Mouse (Mus musculus): Measurements from ENCODE around the gene Cask. TPM values are rescaled to one million over a fixed set of nuclear protein-coding genes. Genes with fewer than 3 reads are reported as not detected.

Gene Cask
- polyA plus RNA-seq, 1 experiment from 2014 or later, result 7.7 TPM

GRCm38 (mm10) chrX:13606741-13607140, 244.4 kb downstream of the Cask start:
- H3K9ac ChIP-seq (ENCODE audit: low read depth, low read length), result no peak overlapping the region
- WGBS (ENCODE audit: insufficient replicate concordance), result 42% methylated on average over 3 of the region's 3 CpGs
- H3K27ac ChIP-seq (ENCODE audit: low read depth, low read length), result no peak overlapping the region
- H3K4me1 ChIP-seq (ENCODE audit: control insufficient read depth, insufficient read depth, low read length), result no peaks in the 10 kb centered on the region
- H3K4me2 ChIP-seq, result no peak overlapping the region
- no peaks in the 10 kb centered on the region for H3K27me3 ChIP-seq (ENCODE audit: control insufficient read depth, insufficient read depth, low read length)
- H3K9me3 ChIP-seq (replicated peaks; ENCODE audit: control insufficient read depth, low read length), result no peaks in the 10 kb centered on the region
- no peaks in the 10 kb centered on the region for H3K36me3 ChIP-seq (ENCODE audit: control insufficient read depth, insufficient read depth, low read length)
- no peak overlapping the region for H3K4me3 ChIP-seq (ENCODE audit: low read depth, low read length)
- no peak for ATAC-seq (replicated peaks; ENCODE audit: insufficient number of reproducible peaks, low FRiP score, low TSS enrichment)

DNA sequence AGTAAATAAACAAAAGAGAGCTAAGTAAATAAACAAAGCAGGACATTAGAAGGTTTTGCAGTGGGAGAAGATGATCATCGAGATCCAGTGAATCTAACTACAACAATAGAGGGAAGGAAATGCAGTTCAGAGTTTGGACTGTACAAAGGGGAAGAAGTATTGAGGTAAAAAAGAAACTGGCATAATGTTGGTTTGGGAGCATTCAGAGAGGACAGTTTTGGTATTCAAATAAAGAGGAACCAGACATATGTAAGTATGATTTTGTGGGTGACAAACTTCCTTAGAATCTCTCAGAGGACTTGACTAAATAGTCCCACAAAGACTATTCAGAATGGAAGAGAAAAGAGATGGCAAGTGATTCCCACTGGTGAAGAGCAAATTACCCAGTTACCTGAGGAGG, 251.2 kb downstream of the Cask start:
- WGBS (ENCODE audit: insufficient replicate concordance), result 45% methylated on average over 1 of the region's 1 CpGs
- Histone ChIP-seq H3K27me3 (ENCODE audit: control insufficient read depth, insufficient read depth, low read length) (no peaks in the 10 kb centered on the region), H3K27ac (ENCODE audit: low read depth, low read length) (no peak overlapping the region), H3K9ac (ENCODE audit: low read depth, low read length) (no peak overlapping the region), H3K4me3 (ENCODE audit: low read depth, low read length) (no peak overlapping the region), H3K36me3 (ENCODE audit: control insufficient read depth, insufficient read depth, low read length) (no peaks in the 10 kb centered on the region), H3K4me2 (no peak overlapping the region), H3K4me1 (ENCODE audit: control insufficient read depth, insufficient read depth, low read length) (no peaks in the 10 kb centered on the region), H3K9me3 (replicated peaks; ENCODE audit: control insufficient read depth, low read length) (no peaks in the 10 kb centered on the region)
- no peak for ATAC-seq (replicated peaks; ENCODE audit: insufficient number of reproducible peaks, low FRiP score, low TSS enrichment)

GRCm38 (mm10) chrX:13599373-13599772, 251.8 kb downstream of the Cask start:
- H3K27me3 ChIP-seq (ENCODE audit: control insufficient read depth, insufficient read depth, low read length), result no peaks in the 10 kb centered on the region
- no peak overlapping the region for H3K9ac ChIP-seq (ENCODE audit: low read depth, low read length)
- H3K4me3 ChIP-seq (ENCODE audit: low read depth, low read length), result no peak overlapping the region
- whole genome bisulfite sequencing (ENCODE audit: insufficient replicate concordance), result 62% methylated on average over 2 of the region's 2 CpGs
- ATAC-seq (replicated peaks; ENCODE audit: insufficient number of reproducible peaks, low FRiP score, low TSS enrichment), result no peak
- no peak overlapping the region for H3K27ac ChIP-seq (ENCODE audit: low read depth, low read length)
- H3K9me3 ChIP-seq (replicated peaks; ENCODE audit: control insufficient read depth, low read length), result no peaks in the 10 kb centered on the region
- no peaks in the 10 kb centered on the region for H3K4me1 ChIP-seq (ENCODE audit: control insufficient read depth, insufficient read depth, low read length)
- H3K36me3 ChIP-seq (ENCODE audit: control insufficient read depth, insufficient read depth, low read length), result no peaks in the 10 kb centered on the region
- H3K4me2 ChIP-seq, result no peak overlapping the region

DNA sequence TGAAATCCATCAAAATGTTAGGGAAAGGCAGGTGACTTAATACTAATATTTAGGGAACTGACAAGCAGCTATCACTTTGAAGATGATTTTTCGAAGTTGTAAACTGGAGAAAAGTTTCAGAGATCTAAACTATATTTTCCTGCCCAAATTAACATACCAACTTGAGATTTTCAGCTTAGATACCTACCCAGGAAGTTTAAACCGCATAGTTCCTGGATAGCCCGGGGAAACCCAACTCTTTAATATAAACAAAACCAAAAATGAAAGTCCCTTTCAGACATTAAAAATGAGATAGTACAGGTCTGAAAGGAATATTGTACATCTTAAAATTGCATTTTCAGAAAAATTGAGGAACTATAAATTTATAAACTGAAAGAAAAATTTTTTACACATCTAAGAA, 273.5 kb downstream of the Cask start:
- WGBS (ENCODE audit: insufficient replicate concordance), result 77% methylated on average over 3 of the region's 3 CpGs
- H3K27me3 ChIP-seq (ENCODE audit: control insufficient read depth, insufficient read depth, low read length), result no peaks in the 10 kb centered on the region
- H3K27ac ChIP-seq (ENCODE audit: low read depth, low read length), result no peak overlapping the region
- H3K4me2 ChIP-seq, result no peak overlapping the region
- ATAC-seq (replicated peaks; ENCODE audit: insufficient number of reproducible peaks, low FRiP score, low TSS enrichment), result no peak
- H3K4me1 ChIP-seq (ENCODE audit: control insufficient read depth, insufficient read depth, low read length), result no peaks in the 10 kb centered on the region
- H3K36me3 ChIP-seq (ENCODE audit: control insufficient read depth, insufficient read depth, low read length), result no peaks in the 10 kb centered on the region
- no peaks in the 10 kb centered on the region for H3K9me3 ChIP-seq (replicated peaks; ENCODE audit: control insufficient read depth, low read length)
- H3K9ac ChIP-seq (ENCODE audit: low read depth, low read length), result no peak overlapping the region
- H3K4me3 ChIP-seq (ENCODE audit: low read depth, low read length), result no peak overlapping the region

DNA sequence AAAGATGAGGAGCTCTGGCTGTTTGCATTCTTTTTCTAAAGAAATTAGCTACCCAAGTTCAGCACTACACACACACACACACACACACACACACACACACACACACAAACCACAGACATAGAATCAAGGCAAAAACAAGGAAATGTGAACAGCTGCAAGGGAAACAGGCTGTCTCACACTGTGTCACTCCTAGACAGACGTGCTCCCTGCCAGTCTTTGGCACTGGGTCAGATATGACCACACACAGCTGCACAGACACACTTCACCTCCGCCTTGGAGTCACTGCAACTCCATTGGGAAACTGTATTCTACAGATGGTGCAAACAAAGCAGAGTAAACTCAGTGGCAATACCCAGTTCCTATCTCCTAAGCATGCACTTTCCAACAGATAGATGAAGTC, 274.6 kb downstream of the Cask start:
- 71% methylated on average over 2 of the region's 2 CpGs for WGBS (ENCODE audit: insufficient replicate concordance)

GRCm38 (mm10) chrX:13574872-13575271, 276.3 kb downstream of the Cask start:
- no peak for ATAC-seq (replicated peaks; ENCODE audit: insufficient number of reproducible peaks, low FRiP score, low TSS enrichment)

More for the DNA sequence above, 274.6 kb downstream of the Cask start:
- Histone ChIP-seq H3K27ac (ENCODE audit: low read depth, low read length) (no peak overlapping the region), H3K9me3 (replicated peaks; ENCODE audit: control insufficient read depth, low read length) (no peaks in the 10 kb centered on the region), H3K4me2 (no peak overlapping the region), H3K27me3 (ENCODE audit: control insufficient read depth, insufficient read depth, low read length) (no peaks in the 10 kb centered on the region), H3K9ac (ENCODE audit: low read depth, low read length) (no peak overlapping the region), H3K4me1 (ENCODE audit: control insufficient read depth, insufficient read depth, low read length) (no peaks in the 10 kb centered on the region), H3K36me3 (ENCODE audit: control insufficient read depth, insufficient read depth, low read length) (no peaks in the 10 kb centered on the region), H3K4me3 (ENCODE audit: low read depth, low read length) (no peak overlapping the region)
- ATAC-seq (replicated peaks; ENCODE audit: insufficient number of reproducible peaks, low FRiP score, low TSS enrichment), result no peak

DNA sequence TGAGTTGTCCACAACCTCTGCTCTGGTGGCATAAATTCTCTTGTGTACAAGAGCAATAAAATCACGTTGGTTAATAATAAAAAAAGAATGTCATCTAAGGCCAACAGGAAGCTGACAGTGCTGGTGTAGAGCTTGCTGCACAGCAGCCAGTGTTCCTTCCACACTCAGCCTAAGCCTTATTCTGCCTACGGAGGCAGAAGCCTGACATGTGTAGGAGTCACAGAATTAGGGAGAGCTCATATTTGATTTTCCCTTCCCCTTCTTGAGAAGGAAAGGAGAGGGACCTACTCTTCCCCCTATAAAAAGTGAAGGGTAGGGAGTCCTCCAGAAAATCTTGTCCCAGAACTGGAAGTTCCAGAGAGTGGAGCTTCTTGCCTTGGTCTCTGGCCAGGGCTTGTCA, 276.9 kb downstream of the Cask start:
- H3K4me2 ChIP-seq, result no peak overlapping the region
- no peaks in the 10 kb centered on the region for H3K9me3 ChIP-seq (replicated peaks; ENCODE audit: control insufficient read depth, low read length)
- ATAC-seq (replicated peaks; ENCODE audit: insufficient number of reproducible peaks, low FRiP score, low TSS enrichment), result no peak
- no peak overlapping the region for H3K27ac ChIP-seq (ENCODE audit: low read depth, low read length)
- H3K27me3 ChIP-seq (ENCODE audit: control insufficient read depth, insufficient read depth, low read length), result no peaks in the 10 kb centered on the region
- H3K36me3 ChIP-seq (ENCODE audit: control insufficient read depth, insufficient read depth, low read length), result no peaks in the 10 kb centered on the region
- H3K9ac ChIP-seq (ENCODE audit: low read depth, low read length), result no peak overlapping the region
- 71% methylated on average over 2 of the region's 2 CpGs for whole genome bisulfite sequencing (ENCODE audit: insufficient replicate concordance)
- H3K4me3 ChIP-seq (ENCODE audit: low read depth, low read length), result no peak overlapping the region
- no peaks in the 10 kb centered on the region for H3K4me1 ChIP-seq (ENCODE audit: control insufficient read depth, insufficient read depth, low read length)

More at GRCm38 (mm10) chrX:13574872-13575271, 276.3 kb downstream of the Cask start:
- Histone ChIP-seq H3K9ac (ENCODE audit: low read depth, low read length) (no peak overlapping the region), H3K27ac (ENCODE audit: low read depth, low read length) (no peak overlapping the region), H3K4me2 (no peak overlapping the region), H3K36me3 (ENCODE audit: control insufficient read depth, insufficient read depth, low read length) (no peaks in the 10 kb centered on the region), H3K9me3 (replicated peaks; ENCODE audit: control insufficient read depth, low read length) (no peaks in the 10 kb centered on the region), H3K27me3 (ENCODE audit: control insufficient read depth, insufficient read depth, low read length) (no peaks in the 10 kb centered on the region), H3K4me1 (ENCODE audit: control insufficient read depth, insufficient read depth, low read length) (no peaks in the 10 kb centered on the region), H3K4me3 (ENCODE audit: low read depth, low read length) (no peak overlapping the region)
- WGBS (ENCODE audit: insufficient replicate concordance), result 89% methylated on average over 3 of the region's 3 CpGs

GRCm38 (mm10) chrX:13554504-13554903, 296.7 kb downstream of the Cask start:
- no peaks in the 10 kb centered on the region for H3K36me3 ChIP-seq (ENCODE audit: control insufficient read depth, insufficient read depth, low read length)
- no peak overlapping the region for H3K9ac ChIP-seq (ENCODE audit: low read depth, low read length)
- H3K4me1 ChIP-seq (ENCODE audit: control insufficient read depth, insufficient read depth, low read length), result no peaks in the 10 kb centered on the region
- no peaks in the 10 kb centered on the region for H3K27me3 ChIP-seq (ENCODE audit: control insufficient read depth, insufficient read depth, low read length)
- H3K27ac ChIP-seq (ENCODE audit: low read depth, low read length), result no peak overlapping the region
- 85% methylated on average over 3 of the region's 3 CpGs for WGBS (ENCODE audit: insufficient replicate concordance)
- no peak for ATAC-seq (replicated peaks; ENCODE audit: insufficient number of reproducible peaks, low FRiP score, low TSS enrichment)
- no peak overlapping the region for H3K4me3 ChIP-seq (ENCODE audit: low read depth, low read length)
- no peak overlapping the region for H3K4me2 ChIP-seq
- no peaks in the 10 kb centered on the region for H3K9me3 ChIP-seq (replicated peaks; ENCODE audit: control insufficient read depth, low read length)

DNA sequence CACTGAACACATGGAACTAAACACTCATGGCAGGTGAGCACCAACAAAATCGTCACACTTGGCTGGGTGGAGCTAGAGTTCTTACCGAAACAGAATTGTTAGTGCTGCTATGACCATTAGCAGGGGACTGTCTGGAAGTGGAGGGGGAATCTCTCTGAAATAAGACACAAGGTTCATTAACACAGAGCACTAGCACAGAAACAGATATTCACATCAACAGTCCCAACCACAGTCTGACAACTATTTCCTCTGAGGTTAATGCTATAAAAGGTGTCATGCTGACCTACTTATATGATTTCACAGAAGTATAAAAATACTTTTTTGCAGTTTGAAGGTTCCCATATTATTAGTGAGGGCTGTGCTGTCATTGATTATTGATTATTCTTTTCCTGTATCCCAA, 298.9 kb downstream of the Cask start:
- no peaks in the 10 kb centered on the region for H3K9me3 ChIP-seq (replicated peaks; ENCODE audit: control insufficient read depth, low read length)
- WGBS (ENCODE audit: insufficient replicate concordance), result 75% methylated on average over 2 of the region's 2 CpGs
- H3K4me3 ChIP-seq (ENCODE audit: low read depth, low read length), result no peak overlapping the region
- H3K4me1 ChIP-seq (ENCODE audit: control insufficient read depth, insufficient read depth, low read length), result no peaks in the 10 kb centered on the region
- no peak for ATAC-seq (replicated peaks; ENCODE audit: insufficient number of reproducible peaks, low FRiP score, low TSS enrichment)
- no peak overlapping the region for H3K9ac ChIP-seq (ENCODE audit: low read depth, low read length)
- no peak overlapping the region for H3K27ac ChIP-seq (ENCODE audit: low read depth, low read length)
- H3K36me3 ChIP-seq (ENCODE audit: control insufficient read depth, insufficient read depth, low read length), result no peaks in the 10 kb centered on the region
- H3K27me3 ChIP-seq (ENCODE audit: control insufficient read depth, insufficient read depth, low read length), result no peaks in the 10 kb centered on the region
- no peak overlapping the region for H3K4me2 ChIP-seq
